Mouse (Mus musculus): ENCODE measurements around the gene Iscu.
"Not testable (repeated sequence)": the region's sequence is repeated elsewhere in the genome, so short reads cannot be mapped to it uniquely, and the experiment has no call there.

The Iscu gene

GRCm38 (mm10) chr5:113761585-113761984 lies 11.0 kb upstream of the Iscu start:
- no peak for DNase-seq (ENCODE audit: low spot score)

GRCm38 (mm10) chr5:113764426-113764825 lies 8.1 kb upstream of the Iscu start:
- DNase-seq (ENCODE audit: low spot score), result no peak

DNA sequence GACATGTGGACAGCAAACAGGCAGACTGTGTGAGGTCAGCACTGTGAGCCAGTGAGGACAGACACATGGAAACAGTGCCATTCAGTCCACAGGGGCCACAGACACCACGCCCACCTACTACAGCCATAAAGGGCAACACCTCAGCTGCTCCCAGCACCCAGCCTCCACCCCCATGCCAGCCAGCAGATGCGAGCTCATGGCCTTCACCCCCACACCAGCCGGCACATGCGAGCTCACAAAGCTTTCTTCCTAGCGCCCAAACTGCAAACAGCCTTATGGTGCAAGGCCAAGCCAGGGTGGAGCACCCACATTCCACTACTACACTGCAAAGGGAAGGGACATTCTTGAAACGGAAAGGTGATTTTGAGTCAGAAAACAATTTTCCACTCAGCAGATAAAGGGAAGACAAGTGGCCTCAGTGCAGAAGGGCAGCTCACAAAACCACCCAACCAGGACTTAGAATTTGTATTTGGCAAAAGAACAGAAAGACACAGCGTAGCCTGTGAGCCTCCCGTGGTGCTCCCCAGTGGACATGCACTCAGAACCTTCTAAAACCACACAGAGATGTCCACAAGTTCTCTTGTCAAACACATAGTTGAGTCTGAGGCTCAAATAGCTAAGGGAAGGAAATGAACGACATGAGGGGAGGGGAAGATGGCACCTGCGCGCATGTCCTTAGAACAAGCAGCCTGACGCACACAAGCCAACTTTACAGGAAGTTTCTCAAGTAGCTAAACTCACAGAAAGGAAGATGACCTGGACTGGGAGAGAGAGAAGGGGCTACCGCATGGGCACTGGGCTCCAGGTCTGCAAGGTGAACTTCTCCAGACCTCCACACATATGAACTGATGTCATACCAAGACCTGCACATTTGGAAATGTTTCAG lies 6.7 kb upstream of the Iscu start:
- DNase-seq (ENCODE audit: low spot score), result no peak

- DNase-seq (ENCODE audit: low spot score), result no peak
Measured at GRCm38 (mm10) chr5:113768806-113769205, 3.7 kb upstream of the Iscu start.

GRCm38 (mm10) chr5:113771213-113772162 lies 1.1 kb upstream of the Iscu start:
- DNase-seq (ENCODE audit: low spot score), result peak; percentile 96

GRCm38 (mm10) chr5:113772905-113773519 lies 464 bp downstream of the Iscu start:
- no peak for DNase-seq (ENCODE audit: low spot score)

GRCm38 (mm10) chr5:113773664-113774063 lies 1.1 kb downstream of the Iscu start:
- peak; percentile 94 for DNase-seq (ENCODE audit: low spot score)

- DNase-seq (ENCODE audit: low spot score), result no peak
Measured at GRCm38 (mm10) chr5:113775585-113775984, 3.0 kb downstream of the Iscu start.

DNA sequence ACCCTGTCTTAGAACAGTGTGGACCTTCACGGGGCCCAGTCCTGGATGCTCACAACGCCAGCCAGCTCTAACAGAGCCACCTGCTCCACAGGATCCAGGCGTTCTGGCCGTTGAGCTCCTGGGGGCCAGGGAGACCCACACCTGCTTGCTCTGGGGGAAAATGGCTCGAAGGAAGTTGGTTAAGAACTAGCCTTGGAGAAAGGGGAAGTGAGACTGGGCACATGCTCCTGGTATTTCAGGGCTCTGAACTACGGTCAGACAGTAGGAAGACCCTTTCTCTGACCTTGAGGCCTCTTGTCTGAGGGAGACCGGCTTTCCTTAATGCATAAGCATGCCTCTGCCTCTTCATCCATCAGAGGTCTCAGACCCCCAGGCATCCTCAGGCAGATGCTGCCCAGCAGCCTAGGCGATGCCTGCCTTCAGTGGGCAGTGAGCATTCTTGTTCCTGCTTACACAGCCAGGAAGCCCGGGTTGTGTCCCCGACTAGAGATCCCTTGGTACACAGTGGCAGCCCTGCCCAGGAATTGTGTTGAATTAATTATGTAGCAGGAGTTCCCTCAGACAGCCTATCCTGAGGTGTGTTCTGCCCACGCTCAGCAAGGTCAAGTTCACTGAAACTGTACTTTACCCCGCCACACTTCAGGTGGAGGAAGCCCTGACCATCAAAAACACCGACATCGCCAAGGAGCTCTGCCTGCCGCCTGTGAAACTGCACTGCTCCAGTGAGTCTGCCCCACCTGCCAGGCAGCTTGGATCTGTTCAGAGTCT lies 3.8 kb downstream of the Iscu start:
- no peak for DNase-seq (ENCODE audit: low spot score)

- no peak for DNase-seq (ENCODE audit: low spot score)
Measured at GRCm38 (mm10) chr5:113776896-113777226, 4.3 kb downstream of the Iscu start.

DNA sequence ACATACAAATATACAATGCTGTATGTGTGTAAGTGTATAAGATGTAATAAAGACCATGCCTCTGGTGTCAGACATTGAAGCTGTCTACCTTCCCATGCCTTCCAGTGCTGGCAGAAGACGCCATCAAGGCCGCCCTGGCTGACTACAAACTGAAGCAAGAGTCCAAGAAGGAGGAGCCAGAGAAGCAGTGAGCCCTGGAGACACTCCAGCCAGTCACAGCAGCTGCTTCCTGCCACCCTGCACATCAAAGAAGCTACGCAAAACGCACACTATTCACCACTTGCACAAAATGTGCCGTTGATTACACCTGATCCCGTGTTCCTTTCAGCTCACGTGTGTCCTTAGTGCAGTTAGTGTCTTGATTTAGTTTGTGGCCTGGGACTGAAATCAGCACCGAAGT lies 5.2 kb downstream of the Iscu start:
- DNase-seq (ENCODE audit: low spot score), result not testable (repeated sequence)

DNA sequence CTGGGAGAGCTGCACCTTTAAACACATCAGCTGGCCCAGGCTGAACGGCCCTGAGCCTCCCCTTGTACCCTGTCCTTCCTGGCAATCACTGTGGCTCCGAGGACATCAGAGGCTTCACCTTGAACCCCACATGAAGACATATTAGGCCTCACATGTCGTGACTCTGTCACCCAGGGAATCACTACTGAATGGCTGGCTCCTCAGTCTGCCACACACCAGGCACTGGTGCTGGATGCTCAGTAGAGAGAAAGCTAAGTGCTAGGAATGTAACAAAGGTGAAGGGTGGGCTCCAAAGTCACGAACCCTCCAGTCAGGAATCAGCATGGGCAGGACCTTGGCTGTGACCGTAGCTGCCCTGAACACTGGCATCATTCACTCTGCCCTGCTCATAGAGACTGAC lies 7.0 kb downstream of the Iscu start:
- DNase-seq (ENCODE audit: low spot score), result no peak

GRCm38 (mm10) chr5:113780082-113780752 lies 7.7 kb downstream of the Iscu start:
- DNase-seq (ENCODE audit: low spot score), result no peak

DNA sequence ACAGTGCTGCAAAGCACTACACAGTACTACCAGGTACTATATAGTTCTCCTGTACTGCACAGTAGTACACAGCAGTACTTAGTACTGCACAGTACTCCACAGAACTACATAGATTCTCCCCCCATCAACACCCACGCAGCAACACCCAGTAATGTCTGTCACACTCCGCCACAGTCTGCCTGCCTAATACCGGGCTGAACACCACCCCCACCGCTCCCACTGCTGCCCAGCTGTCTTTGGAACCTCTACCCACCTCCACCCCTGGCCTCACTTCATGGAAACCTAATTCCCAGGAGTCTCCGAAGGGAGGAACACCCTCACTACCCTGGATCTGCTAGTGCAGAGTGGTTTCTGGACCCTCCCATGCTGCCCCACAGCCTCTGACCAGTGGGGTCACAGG lies 8.2 kb downstream of the Iscu start:
- DNase-seq (ENCODE audit: low spot score), result no peak

- DNase-seq (ENCODE audit: low spot score), result no peak
Measured at GRCm38 (mm10) chr5:113781254-113781653, 8.7 kb downstream of the Iscu start.

- DNase-seq (ENCODE audit: low spot score), result no peak
Measured at GRCm38 (mm10) chr5:113781875-113782274, 9.3 kb downstream of the Iscu start.

- no peak for DNase-seq (ENCODE audit: low spot score)
Measured at GRCm38 (mm10) chr5:113782624-113783023, 10.1 kb downstream of the Iscu start.

DNA sequence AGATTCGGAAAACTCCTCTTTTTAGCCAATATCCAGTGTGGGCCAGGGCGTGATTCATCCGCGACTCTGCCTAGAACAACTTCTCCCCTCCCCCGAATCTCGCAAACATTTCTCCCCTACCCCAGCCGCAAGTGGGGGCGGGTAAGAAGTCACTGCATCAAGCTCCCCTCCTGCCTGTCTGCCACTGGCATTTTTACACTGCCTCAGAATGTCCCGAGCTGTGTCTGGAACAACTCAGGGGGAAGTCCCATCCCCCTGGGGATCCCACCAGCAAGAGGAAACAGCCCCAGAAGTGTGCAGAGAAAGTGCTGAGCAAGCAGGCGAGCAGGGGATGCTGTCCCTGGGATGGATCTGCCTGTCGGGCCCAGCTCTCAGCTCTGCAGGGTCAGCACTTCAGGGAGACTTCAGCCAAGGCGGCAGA lies 11.0 kb downstream of the Iscu start:
- peak; percentile 52 for DNase-seq (ENCODE audit: low spot score)

- peak; percentile 62 for DNase-seq (ENCODE audit: low spot score)
Measured at GRCm38 (mm10) chr5:113784104-113784503, 11.6 kb downstream of the Iscu start.

DNA sequence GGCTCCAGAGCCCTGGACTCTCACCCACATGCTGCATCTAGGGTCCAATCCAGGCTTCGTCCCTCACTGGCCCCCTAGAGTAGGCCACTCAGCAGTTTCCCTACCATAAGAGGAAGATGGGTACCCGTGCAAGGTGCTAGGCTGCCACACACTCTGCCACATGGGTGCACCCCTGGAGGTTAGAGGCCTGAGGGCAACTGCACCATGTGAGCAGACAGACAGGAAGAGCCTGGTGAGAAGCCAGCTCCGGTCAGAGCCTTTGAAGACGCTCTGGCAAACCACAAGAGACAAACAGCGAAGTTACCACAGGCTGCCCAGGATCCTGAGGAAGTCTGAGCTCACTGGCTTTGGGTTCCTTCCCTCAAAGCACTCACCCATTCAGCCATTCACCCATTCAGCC lies 14.4 kb downstream of the Iscu start:
- no peak for DNase-seq (ENCODE audit: low spot score)

GRCm38 (mm10) chr5:113788645-113789044 lies 16.1 kb downstream of the Iscu start:
- DNase-seq (ENCODE audit: low spot score), result peak; percentile 45
